Mouse (Mus musculus) embryo, embryonic 10.5 days (tissue): ENCODE data around the gene Vwa3b.
A peak's percentile ranks its signal among the peaks of the same experiment; 100 is the strongest.
"Not testable (repeated sequence)": the region's sequence is repeated elsewhere in the genome, so short reads cannot be mapped to it uniquely, and the experiment has no call there.

ENCODE experiments used
- DNase-seq: peaks from one replicate; pipeline ENCODE4 v3.0.0-alpha.2; 2015; ENCODE audit warnings: low spot score

The Vwa3b gene

GRCm38 (mm10) chr1:37025962-37026686, at the start of gene Vwa3b:
Gene Vwa3b, plus strand, starts transcription at chr1:37026596.
- DNase-seq, result no peak

GRCm38 (mm10) chr1:36976770-36977169, 49.6 kb upstream of the Vwa3b start:
- DNase-seq, result no peak

GRCm38 (mm10) chr1:36982191-36982961, 44.0 kb upstream of the Vwa3b start:
- DNase-seq, result no peak

GRCm38 (mm10) chr1:36983754-36984153, 42.6 kb upstream of the Vwa3b start:
- DNase-seq, result no peak

GRCm38 (mm10) chr1:36984406-36984805, 42.0 kb upstream of the Vwa3b start:
- DNase-seq, result no peak

- DNase-seq, result no peak
Observed at GRCm38 (mm10) chr1:36985896-36986295, 40.5 kb upstream of the Vwa3b start.

GRCm38 (mm10) chr1:36986396-36987160, 39.8 kb upstream of the Vwa3b start:
- peak; percentile 39 for DNase-seq

- no peak for DNase-seq
Observed at GRCm38 (mm10) chr1:36987172-36988148, 38.9 kb upstream of the Vwa3b start.

- no peak for DNase-seq
Observed at GRCm38 (mm10) chr1:36988161-36988560, 38.2 kb upstream of the Vwa3b start.

GRCm38 (mm10) chr1:36988561-36988960, 37.8 kb upstream of the Vwa3b start:
- DNase-seq, result no peak

- no peak for DNase-seq
Observed at GRCm38 (mm10) chr1:36994296-36994695, 32.1 kb upstream of the Vwa3b start.

GRCm38 (mm10) chr1:36995760-36996159, 30.6 kb upstream of the Vwa3b start:
- DNase-seq, result no peak

GRCm38 (mm10) chr1:36996561-36997213, 29.7 kb upstream of the Vwa3b start:
- DNase-seq, result no peak

- no peak for DNase-seq
Observed at GRCm38 (mm10) chr1:37000307-37000706, 26.1 kb upstream of the Vwa3b start.

GRCm38 (mm10) chr1:37001636-37002315, 24.6 kb upstream of the Vwa3b start:
- no peak for DNase-seq

- DNase-seq, result no peak
Observed at GRCm38 (mm10) chr1:37002316-37003008, 23.9 kb upstream of the Vwa3b start.

- no peak for DNase-seq
Observed at GRCm38 (mm10) chr1:37004533-37004932, 21.9 kb upstream of the Vwa3b start.

GRCm38 (mm10) chr1:37005036-37005435, 21.4 kb upstream of the Vwa3b start:
- DNase-seq, result no peak

GRCm38 (mm10) chr1:37006529-37006928, 19.9 kb upstream of the Vwa3b start:
- not testable (repeated sequence) for DNase-seq

- no peak for DNase-seq
Observed at GRCm38 (mm10) chr1:37009880-37010279, 16.5 kb upstream of the Vwa3b start.
